Mouse (Mus musculus) liver, embryonic 11.5 days (tissue): ENCODE results near the gene Ggt6. TPM values are rescaled to one million over a fixed set of nuclear protein-coding genes. Genes with fewer than 3 reads are reported as not detected.
"Not testable (repeated sequence)": the region's sequence is repeated elsewhere in the genome, so short reads cannot be mapped to it uniquely, and the experiment has no call there.

Source experiments
- ATAC-seq: fragments of 200-750 bp; cut with Nextera tagmentation; replicated peaks from 2 replicates; pipeline ENCODE4 v1.8.0; 2017; ENCODE audit warnings: moderate number of reproducible peaks, mild to moderate bottlenecking, moderate TSS enrichment, moderate library complexity; ENCODE audit not compliant: low FRiP score
- DNase-seq: peaks from one replicate; pipeline ENCODE4 v3.0.0-alpha.2; 2017; ENCODE audit warnings: low spot score
- H3K27ac ChIP-seq: fragments of 300-500 bp; sonication (generic); 2 replicates; pipeline ENCODE4 v1.5.1; 2014; ENCODE audit warnings: mild to moderate bottlenecking, low read depth, low read length, control low read depth
- H3K27me3 ChIP-seq: fragments of 300-500 bp; sonication (generic); replicated peaks from 2 replicates; pipeline ENCODE4 v1.6.1; 2014; ENCODE audit warnings: low read length, mixed read lengths; ENCODE audit not compliant: control insufficient read depth, insufficient read depth
- H3K36me3 ChIP-seq: fragments of 300-500 bp; sonication (generic); 2 replicates; pipeline ENCODE4 v1.6.1; 2014; ENCODE audit warnings: mild to moderate bottlenecking, low read length, moderate library complexity, mixed read lengths; ENCODE audit not compliant: control insufficient read depth, insufficient read depth
- H3K4me1 ChIP-seq: fragments of 300-500 bp; sonication (generic); replicated peaks from 2 replicates; pipeline ENCODE4 v1.6.1; 2014; ENCODE audit warnings: low read length, mixed read lengths; ENCODE audit not compliant: control insufficient read depth, insufficient read depth
- H3K4me2 ChIP-seq: fragments of 300-500 bp; sonication (generic); 2 replicates; pipeline ENCODE4 v1.6.1; 2014; ENCODE audit warnings: mild to moderate bottlenecking, control low read depth, moderate library complexity
- H3K4me3 ChIP-seq: fragments of 300-500 bp; sonication (generic); 2 replicates; pipeline ENCODE4 v1.5.1; 2014; ENCODE audit warnings: low read depth, low read length, control low read depth
- H3K9ac ChIP-seq: fragments of 300-500 bp; sonication (generic); 2 replicates; pipeline ENCODE4 v1.6.1; 2014; ENCODE audit warnings: low read depth, low read length, control low read depth
- H3K9me3 ChIP-seq: fragments of 300-500 bp; sonication (generic); 2 replicates; pipeline ENCODE4 v1.6.1; 2016; ENCODE audit warnings: low read length, inconsistent platforms, mixed read lengths; ENCODE audit not compliant: control insufficient read depth
- WGBS: fragments of 180-500 bp; shearing (Covaris S2); extraction: QIAGEN DNeasy Blood & Tissue Kit; methylation state at CpG from one replicate; pipeline ENCODE4 v1.1.7; 2014; 5-methylcytosine and 5-hydroxymethylcytosine counted together
- polyA plus RNA-seq: library from polyadenylated mRNA; unstranded; fragments of >200 nt; fragmentation: Nextera tagmentation; extraction: Ambion mirVana; gene quantifications from 2 replicates; pipeline ENCODE4 v1.2.1, GENCODE M21; 2014

Ggt6 gene
- polyA plus RNA-seq, 1 experiment from 2014 or later: not detected

GRCm38 (mm10) chr11:72423686-72424085, 11.6 kb upstream of the Ggt6 start:
- DNase-seq (no peak), ATAC-seq (no peak)
- H3K4me1 ChIP-seq: no peaks in the 10 kb centered on the region
- no peaks in the 10 kb centered on the region; the same call in 1 of the 2 replicates for H3K27me3 ChIP-seq
- H3K9ac ChIP-seq: no peak overlapping the region
- H3K4me3 ChIP-seq: no peak overlapping the region
- H3K36me3 ChIP-seq: no peaks in the 10 kb centered on the region
- 79% methylated on average over 4 of the region's 4 CpGs for WGBS
- no peaks in the 10 kb centered on the region for H3K9me3 ChIP-seq
- no peak overlapping the region for H3K27ac ChIP-seq
- no peak overlapping the region for H3K4me2 ChIP-seq

DNA sequence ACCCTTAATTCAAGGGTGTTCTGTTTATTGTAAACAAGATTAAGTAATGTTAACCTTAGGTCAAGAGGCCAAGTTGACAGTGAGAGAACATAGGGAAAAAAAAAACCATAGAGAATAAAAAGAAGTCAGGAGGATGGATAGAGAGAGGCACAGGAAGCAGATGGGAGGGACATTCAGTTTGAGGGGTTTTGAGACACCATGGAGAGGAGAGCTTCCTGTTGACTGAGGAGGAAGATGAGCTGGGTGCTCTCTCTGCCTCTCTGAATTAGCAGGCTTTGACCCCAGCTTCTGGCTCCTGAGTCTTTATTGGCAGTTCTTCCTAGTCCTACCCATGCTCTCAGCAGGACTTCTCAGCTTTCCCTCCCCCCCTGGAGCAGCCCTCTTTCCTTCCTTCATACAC, 10.1 kb upstream of the Ggt6 start:
- Histone ChIP-seq H3K27me3 (no peaks in the 10 kb centered on the region; the same call in 1 of the 2 replicates), H3K27ac (no peak overlapping the region), H3K9me3 (no peaks in the 10 kb centered on the region), H3K4me2 (no peak overlapping the region), H3K4me3 (no peak overlapping the region), H3K9ac (no peak overlapping the region), H3K36me3 (no peaks in the 10 kb centered on the region), H3K4me1 (no peaks in the 10 kb centered on the region)
- no peak for DNase-seq
- no peak for ATAC-seq

DNA sequence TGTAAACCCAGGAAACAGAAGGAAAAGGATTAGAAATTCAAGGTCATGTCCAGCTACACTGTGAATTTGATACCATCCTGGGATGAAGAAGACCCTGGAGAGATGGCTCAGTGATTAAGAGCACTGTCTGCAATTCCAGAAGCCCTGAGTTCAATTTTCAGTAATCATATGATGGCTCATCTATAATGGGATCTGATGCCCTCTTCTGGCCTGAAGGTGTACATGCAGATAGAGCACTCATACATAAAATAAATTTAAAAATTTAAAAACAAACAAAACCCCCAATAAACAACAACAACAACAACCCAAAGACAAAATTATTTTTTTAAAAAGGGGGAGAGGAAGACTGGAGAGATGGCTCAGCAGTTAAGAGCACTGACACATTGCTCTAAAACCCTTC, 8.4 kb upstream of the Ggt6 start:
- Histone ChIP-seq H3K27ac (no peak overlapping the region), H3K4me2 (no peak overlapping the region), H3K4me1 (no peaks in the 10 kb centered on the region), H3K9ac (no peak overlapping the region), H3K9me3 (no peaks in the 10 kb centered on the region), H3K27me3 (no peaks in the 10 kb centered on the region; the same call in 1 of the 2 replicates), H3K4me3 (no peak overlapping the region), H3K36me3 (no peaks in the 10 kb centered on the region)
- no peak for ATAC-seq
- no peak for DNase-seq

DNA sequence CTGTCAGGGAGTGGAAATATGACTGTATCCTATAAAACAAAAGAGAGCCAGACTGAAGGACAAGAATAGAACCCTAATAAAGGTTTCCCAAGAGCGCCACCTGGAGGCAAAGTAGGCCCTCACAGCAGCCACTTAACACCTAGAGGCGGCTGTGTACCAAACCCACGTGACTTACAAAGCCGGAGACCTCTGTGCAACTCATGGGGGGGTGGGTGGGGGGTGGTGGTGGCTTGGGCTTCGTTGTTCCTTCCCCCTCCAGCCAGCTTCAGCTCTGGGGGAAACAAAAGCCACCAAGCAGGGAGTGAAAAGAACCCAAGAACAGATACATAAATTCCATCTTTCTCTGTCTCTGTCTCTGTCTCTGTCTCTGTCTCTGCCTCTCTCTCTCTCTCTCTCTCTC, 6.6 kb upstream of the Ggt6 start:
- H3K9me3 ChIP-seq: no peaks in the 10 kb centered on the region
- H3K27me3 ChIP-seq: no peaks in the 10 kb centered on the region; the same call in 1 of the 2 replicates
- no peaks in the 10 kb centered on the region for H3K36me3 ChIP-seq
- peak overlapping the region; percentile 48 for H3K4me2 ChIP-seq
- WGBS: 1% methylated on average over 5 of the region's 5 CpGs
- H3K27ac ChIP-seq: no peak overlapping the region
- no peak overlapping the region for H3K9ac ChIP-seq
- no peaks in the 10 kb centered on the region for H3K4me1 ChIP-seq
- no peak overlapping the region for H3K4me3 ChIP-seq
- ATAC-seq: peak; percentile 76
- no peak for DNase-seq

GRCm38 (mm10) chr11:72429288-72429690, 6.0 kb upstream of the Ggt6 start:
- Histone ChIP-seq H3K4me2 (peak overlapping the region; percentile 48), H3K4me3 (no peak overlapping the region), H3K27ac (no peak overlapping the region), H3K9ac (no peak overlapping the region), H3K4me1 (no peaks in the 10 kb centered on the region), H3K27me3 (no peaks in the 10 kb centered on the region; the same call in 1 of the 2 replicates), H3K9me3 (no peaks in the 10 kb centered on the region), H3K36me3 (no peaks in the 10 kb centered on the region)
- WGBS: 42% methylated on average over 7 of the region's 7 CpGs
- peak; percentile 72 for DNase-seq
- ATAC-seq: peak; percentile 82

- H3K36me3 ChIP-seq, H3K27ac ChIP-seq, H3K4me1 ChIP-seq, DNase-seq, H3K4me3 ChIP-seq, H3K9ac ChIP-seq, ATAC-seq, H3K9me3 ChIP-seq, H3K27me3 ChIP-seq, H3K4me2 ChIP-seq: not testable (repeated sequence)
- WGBS: 67% methylated on average over 9 of the region's 9 CpGs
Measured at GRCm38 (mm10) chr11:72430311-72431068, 4.8 kb upstream of the Ggt6 start.

- H3K4me2 ChIP-seq: no peak overlapping the region
- H3K36me3 ChIP-seq: no peaks in the 10 kb centered on the region
- ATAC-seq (no peak), DNase-seq (no peak)
- H3K9me3 ChIP-seq: no peaks in the 10 kb centered on the region
- H3K27me3 ChIP-seq: no peaks in the 10 kb centered on the region; the same call in 1 of the 2 replicates
- no peaks in the 10 kb centered on the region for H3K4me1 ChIP-seq
- WGBS: 53% methylated on average over 2 of the region's 2 CpGs
- H3K9ac ChIP-seq: no peak overlapping the region
- no peak overlapping the region for H3K27ac ChIP-seq
- H3K4me3 ChIP-seq: no peak overlapping the region
Measured at GRCm38 (mm10) chr11:72435694-72436045, 344 bp downstream of the Ggt6 start.

DNA sequence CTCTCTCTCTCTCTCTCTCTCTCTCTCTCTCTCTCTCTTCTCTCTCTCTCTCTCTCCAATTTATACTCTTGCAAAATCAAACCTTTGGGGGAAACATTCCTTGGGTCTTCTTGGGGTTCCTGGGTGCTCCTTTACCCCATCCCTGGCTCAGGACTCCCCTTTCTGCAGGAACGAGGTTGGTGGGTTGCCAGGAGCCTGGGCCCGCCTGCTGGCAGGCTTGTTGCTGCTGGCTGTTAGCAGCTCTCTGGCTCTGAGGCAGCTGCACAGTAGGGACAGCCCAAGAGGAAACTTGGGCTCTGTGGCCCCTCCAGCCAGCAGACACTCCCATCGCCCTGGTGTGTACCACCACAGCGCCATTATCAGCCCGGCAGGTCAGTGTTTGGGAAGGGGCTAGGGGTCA, 945 bp downstream of the Ggt6 start:
- Histone ChIP-seq H3K27me3 (no peaks in the 10 kb centered on the region; the same call in 1 of the 2 replicates), H3K36me3 (no peaks in the 10 kb centered on the region), H3K9me3 (no peaks in the 10 kb centered on the region), H3K4me1 (no peaks in the 10 kb centered on the region), H3K27ac (no peak overlapping the region), H3K4me3 (no peak overlapping the region), H3K4me2 (no peak overlapping the region), H3K9ac (no peak overlapping the region)
- no peak for ATAC-seq
- 90% methylated on average over 5 of the region's 5 CpGs for WGBS
- DNase-seq: no peak
